Mouse (Mus musculus) midbrain, embryonic 16.5 days (tissue): ENCODE results near the gene Mxra7. TPM values are rescaled to one million over a fixed set of nuclear protein-coding genes. Genes with fewer than 3 reads are reported as not detected.
A peak's percentile ranks its signal among the peaks of the same experiment; 100 is the strongest.

Experiments used
- ATAC-seq: fragments of 200-750 bp; cut with Nextera tagmentation; 2 replicates; pipeline ENCODE4 v1.8.0; 2017; ENCODE audit warnings: moderate TSS enrichment
- H3K27ac ChIP-seq: fragments of 300-500 bp; sonication (generic); 2 replicates; pipeline ENCODE4 v1.5.1; 2014; ENCODE audit warnings: mild to moderate bottlenecking, low read length, mixed read lengths
- H3K27me3 ChIP-seq: fragments of 300-500 bp; sonication (generic); 2 replicates; pipeline ENCODE4 v1.6.1; 2014; ENCODE audit warnings: low read depth, low read length, mixed read lengths; ENCODE audit not compliant: control insufficient read depth, insufficient read depth
- H3K36me3 ChIP-seq: fragments of 300-500 bp; sonication (generic); 2 replicates; pipeline ENCODE4 v1.6.1; 2014; ENCODE audit warnings: mild to moderate bottlenecking, low read length, moderate library complexity, mixed read lengths; ENCODE audit not compliant: control insufficient read depth, insufficient read depth
- H3K4me1 ChIP-seq: fragments of 300-500 bp; sonication (generic); 2 replicates; pipeline ENCODE4 v1.6.1; 2014; ENCODE audit warnings: mild to moderate bottlenecking, low read length, mixed read lengths; ENCODE audit not compliant: control insufficient read depth, insufficient read depth
- H3K4me2 ChIP-seq: fragments of 300-500 bp; sonication (generic); 2 replicates; pipeline ENCODE4 v1.6.1; 2014; ENCODE audit warnings: mild to moderate bottlenecking, low read length, mixed read lengths
- H3K4me3 ChIP-seq: fragments of 300-500 bp; sonication (generic); 2 replicates; pipeline ENCODE4 v1.5.1; 2014; ENCODE audit warnings: low read depth, mild to moderate bottlenecking, low read length, moderate library complexity, mixed read lengths
- H3K9ac ChIP-seq: fragments of 300-500 bp; sonication (generic); 2 replicates; pipeline ENCODE4 v1.6.1; 2014; ENCODE audit warnings: low read depth, low read length, mixed read lengths
- H3K9me3 ChIP-seq: fragments of 300-500 bp; sonication (generic); replicated peaks from 2 replicates; pipeline ENCODE4 v1.6.1; 2014; ENCODE audit warnings: mild to moderate bottlenecking, low read length, mixed read lengths; ENCODE audit not compliant: control insufficient read depth, poor library complexity, severe bottlenecking
- WGBS: fragments of 180-500 bp; shearing (Covaris S2); extraction: QIAGEN DNeasy Blood & Tissue Kit; methylation state at CpG from one replicate; pipeline ENCODE4 v1.1.7; 2014; 5-methylcytosine and 5-hydroxymethylcytosine counted together
- polyA plus RNA-seq: library from polyadenylated mRNA; unstranded; fragments of >200 nt; fragmentation: Nextera tagmentation; extraction: Ambion mirVana; gene quantifications from 2 replicates; pipeline ENCODE4 v1.2.1, GENCODE M21; 2015

Mxra7 gene
- polyA plus RNA-seq, 1 experiment from 2014 or later = 21.8 TPM

GRCm38 (mm10) chr11:116814076-116814883 is 13.6 kb downstream of the Mxra7 start:
- no peaks in the 10 kb centered on the region for H3K36me3 ChIP-seq
- peak overlapping the region; percentile 96 for H3K27ac ChIP-seq
- H3K9me3 ChIP-seq = no peaks in the 10 kb centered on the region
- ATAC-seq = no peak
- peak overlapping the region; percentile 52 for H3K9ac ChIP-seq
- H3K4me2 ChIP-seq = peak overlapping the region; percentile 5; the same call in 1 of the 2 replicates
- no peaks in the 10 kb centered on the region for H3K27me3 ChIP-seq
- H3K4me3 ChIP-seq = no peak overlapping the region
- WGBS = 8% methylated on average over 20 of the region's 20 CpGs
- peaks cover 48% of the 10 kb centered on the region for H3K4me1 ChIP-seq

GRCm38 (mm10) chr11:116813610-116814009 is 14.2 kb downstream of the Mxra7 start:
- H3K4me1 ChIP-seq = peaks cover 49% of the 10 kb centered on the region
- H3K4me3 ChIP-seq = no peak overlapping the region
- peak overlapping the region; percentile 96 for H3K27ac ChIP-seq
- no peaks in the 10 kb centered on the region for H3K9me3 ChIP-seq
- H3K4me2 ChIP-seq = no peak overlapping the region
- no peak for ATAC-seq
- H3K9ac ChIP-seq = peak overlapping the region; percentile 52; the same call in 1 of the 2 replicates
- WGBS = 58% methylated on average over 13 of the region's 13 CpGs
- H3K36me3 ChIP-seq = no peaks in the 10 kb centered on the region
- no peaks in the 10 kb centered on the region for H3K27me3 ChIP-seq

- 30% methylated on average over 21 of the region's 21 CpGs for WGBS
- peak overlapping the region; percentile 96 for H3K27ac ChIP-seq
- H3K27me3 ChIP-seq = no peaks in the 10 kb centered on the region
- H3K9me3 ChIP-seq = no peaks in the 10 kb centered on the region
- ATAC-seq = no peak
- no peak overlapping the region for H3K4me3 ChIP-seq
- no peak overlapping the region for H3K4me2 ChIP-seq
- peaks cover 50% of the 10 kb centered on the region for H3K4me1 ChIP-seq
- H3K9ac ChIP-seq = peak overlapping the region; percentile 39; the same call in 1 of the 2 replicates
- H3K36me3 ChIP-seq = no peaks in the 10 kb centered on the region
Measured at GRCm38 (mm10) chr11:116812793-116813529, 14.9 kb downstream of the Mxra7 start.

GRCm38 (mm10) chr11:116810983-116811901 is 16.6 kb downstream of the Mxra7 start:
- H3K4me1 ChIP-seq = peaks cover 55% of the 10 kb centered on the region
- peak overlapping the region; percentile 96 for H3K27ac ChIP-seq
- H3K36me3 ChIP-seq = no peaks in the 10 kb centered on the region
- no peaks in the 10 kb centered on the region for H3K27me3 ChIP-seq
- peak overlapping the region; percentile 67 for H3K9ac ChIP-seq
- H3K4me2 ChIP-seq = peak overlapping the region; percentile 62
- peak; percentile 96 for ATAC-seq
- H3K9me3 ChIP-seq = no peaks in the 10 kb centered on the region
- WGBS = 2% methylated on average over 29 of the region's 32 CpGs
- peak overlapping the region; percentile 28 for H3K4me3 ChIP-seq

- 31% methylated on average over 11 of the region's 11 CpGs for WGBS
- Histone ChIP-seq H3K4me3 (peak overlapping the region; percentile 28; the same call in 1 of the 2 replicates), H3K9ac (peak overlapping the region; percentile 67), H3K4me2 (peak overlapping the region; percentile 62), H3K9me3 (no peaks in the 10 kb centered on the region), H3K4me1 (peaks cover 55% of the 10 kb centered on the region), H3K27me3 (no peaks in the 10 kb centered on the region), H3K27ac (peak overlapping the region; percentile 96), H3K36me3 (no peaks in the 10 kb centered on the region)
- peak; percentile 40 for ATAC-seq
Measured at GRCm38 (mm10) chr11:116810528-116810927, 17.3 kb downstream of the Mxra7 start.

- peak overlapping the region; percentile 79; the same call in 1 of the 2 replicates for H3K27ac ChIP-seq
- H3K27me3 ChIP-seq = no peaks in the 10 kb centered on the region
- peak overlapping the region; percentile 49; the same call in 1 of the 2 replicates for H3K9ac ChIP-seq
- no peaks in the 10 kb centered on the region for H3K9me3 ChIP-seq
- no peak overlapping the region for H3K4me2 ChIP-seq
- H3K4me3 ChIP-seq = no peak overlapping the region
- WGBS = 85% methylated on average over 8 of the region's 8 CpGs
- no peak for ATAC-seq
- H3K36me3 ChIP-seq = no peaks in the 10 kb centered on the region
- peaks cover 45% of the 10 kb centered on the region for H3K4me1 ChIP-seq
Measured at GRCm38 (mm10) chr11:116809520-116809919, 18.3 kb downstream of the Mxra7 start.

- H3K4me3 ChIP-seq = no peak overlapping the region
- H3K27me3 ChIP-seq = no peaks in the 10 kb centered on the region
- no peaks in the 10 kb centered on the region for H3K9me3 ChIP-seq
- peaks cover 39% of the 10 kb centered on the region for H3K4me1 ChIP-seq
- no peak overlapping the region for H3K4me2 ChIP-seq
- no peak overlapping the region for H3K9ac ChIP-seq
- no peak for ATAC-seq
- WGBS = 78% methylated on average over 11 of the region's 11 CpGs
- no peak overlapping the region for H3K27ac ChIP-seq
- no peaks in the 10 kb centered on the region for H3K36me3 ChIP-seq
Measured at GRCm38 (mm10) chr11:116808811-116809395, 18.9 kb downstream of the Mxra7 start.

- Histone ChIP-seq H3K4me1 (peaks cover 31% of the 10 kb centered on the region), H3K36me3 (no peaks in the 10 kb centered on the region), H3K9me3 (no peaks in the 10 kb centered on the region), H3K27ac (no peak overlapping the region; the same call in 1 of the 2 replicates), H3K9ac (no peak overlapping the region; the same call in 1 of the 2 replicates), H3K27me3 (no peaks in the 10 kb centered on the region), H3K4me3 (no peak overlapping the region), H3K4me2 (no peak overlapping the region)
- WGBS = 21% methylated on average over 7 of the region's 7 CpGs
- ATAC-seq = no peak
Measured at GRCm38 (mm10) chr11:116807938-116808606, 19.8 kb downstream of the Mxra7 start.
